Mouse (Mus musculus): ENCODE measurements at regions not wholly inside any gene's neighbourhood (a gene's known extent, or its start where the extent isn't known, plus 50 kb on each side); places are given as distances from the start of the nearest gene placed in this dataset.

DNA sequence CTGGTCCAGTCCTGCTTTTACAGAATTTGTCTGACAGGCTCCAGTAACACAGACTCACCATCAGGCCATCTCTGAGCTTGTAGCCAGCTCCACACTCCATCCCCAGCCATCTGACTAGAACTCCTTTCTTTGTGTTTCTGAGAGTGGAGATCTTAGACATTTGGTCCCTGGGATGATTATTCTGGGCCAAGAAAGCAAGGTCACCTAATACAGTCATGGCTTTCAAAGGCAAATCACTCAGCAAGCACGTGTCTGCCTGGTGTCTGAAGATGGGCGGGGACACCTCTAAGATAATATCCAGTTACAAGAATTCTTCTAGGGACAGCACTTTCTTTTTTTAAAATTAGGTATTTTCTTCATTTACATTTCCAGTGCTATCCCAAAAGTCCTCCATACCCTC, 198.1 kb upstream of the Epha4 start:
- TF ChIP-seq CTCF (IDR thresholded peaks at IDR 0.05; ENCODE audit: low read depth) (no peak), EP300 (IDR thresholded peaks at IDR 0.05; ENCODE audit: low read depth) (no peak)

Data from liver, embryonic 14.5 days (tissue).